Mouse (Mus musculus): ENCODE results near the gene H2-Ke6.

GRCm38 (mm10) chr17:34003426-34003825 lies 24.4 kb downstream of the H2-Ke6 start:
- peak; percentile 50 to 51; a peak in 3 of 4 replicates for TF ChIP-seq CTCF (conservative IDR thresholded peaks at IDR 0.05 in 1 of 2, IDR thresholded peaks at IDR 0.05 in 1 of 2; ENCODE audit: low read depth in 2 of 2, low read length in 2 of 2)
- TF ChIP-seq CHD1 (IDR thresholded peaks at IDR 0.05; ENCODE audit: low read depth, low read length), result no peak
- TF ChIP-seq IRF4 (IDR thresholded peaks at IDR 0.05; ENCODE audit: low read depth, low read length), result no peak
- no peak for TF ChIP-seq USF1 (IDR thresholded peaks at IDR 0.05; ENCODE audit: low read depth, low read length)
- no peak for TF ChIP-seq TBP (conservative IDR thresholded peaks at IDR 0.05; ENCODE audit: low read depth, low read length)
- TF ChIP-seq UBTF (IDR thresholded peaks at IDR 0.05; ENCODE audit: low read depth, low read length), result no peak
